Mouse (Mus musculus): ENCODE results near the gene Atcay.

- 0 out of 2 replicates have a peak, but pooled peaks have one; percentile 11 for TF ChIP-seq CTCF (conservative IDR thresholded peaks at IDR 0.05; ENCODE audit: insufficient read depth, insufficient read length, low read depth, low read length)
- TF ChIP-seq POLR2A (IDR thresholded peaks at IDR 0.05; ENCODE audit: low read depth, low read length), result no peak
These were observed 50.9 kb downstream of the Atcay start for GRCm38 (mm10) chr10:81179451-81180342.

Measured in kidney, adult 2 months (tissue).